Mouse (Mus musculus): Measurements from ENCODE around the gene Ssbp3.

DNA sequence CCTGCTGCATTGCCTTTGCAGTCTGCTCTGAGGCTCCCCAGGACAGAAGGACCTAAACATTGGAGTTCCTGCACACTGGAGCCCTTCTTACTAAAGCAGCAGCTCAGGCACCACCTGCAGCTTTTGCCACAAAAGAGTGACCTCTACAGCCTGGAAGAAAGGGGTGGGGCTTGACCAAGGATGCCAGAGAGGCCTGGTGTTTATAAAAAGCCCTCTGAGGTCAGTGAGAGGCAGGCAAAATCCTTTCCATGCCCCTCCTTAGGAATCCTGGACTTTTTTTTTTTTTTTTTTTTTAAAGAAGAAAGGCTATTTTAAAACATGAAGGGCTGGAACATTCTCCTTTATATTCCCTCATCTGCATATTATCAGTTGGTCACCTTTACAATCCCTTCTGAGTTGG is 42.7 kb downstream of the Ssbp3 start:
- TF ChIP-seq CTCF (IDR thresholded peaks at IDR 0.05; ENCODE audit: borderline replicate concordance, extremely low read depth, insufficient read depth, insufficient read length) (no peak), POLR2A (IDR thresholded peaks at IDR 0.05; ENCODE audit: borderline replicate concordance, extremely low read depth, insufficient read depth, insufficient read length, poor library complexity, severe bottlenecking) (no peak)

Data from brain, embryonic 14.5 days (tissue).